Mouse (Mus musculus) ovary, postnatal 36 days (tissue): ENCODE data around the gene Adprhl2.
A peak's percentile ranks its signal among the peaks of the same experiment; 100 is the strongest.

Experiments used
- DNase-seq: peaks from one replicate; pipeline ENCODE4 v3.0.0; 2022; ENCODE audit warnings: low spot score, mixed read lengths

The Adprhl2 gene

GRCm38 (mm10) chr4:126306058-126306457, 15.4 kb downstream of the Adprhl2 start:
- no peak for DNase-seq

- no peak for DNase-seq
Measured at GRCm38 (mm10) chr4:126305428-126305827, 16.1 kb downstream of the Adprhl2 start.

GRCm38 (mm10) chr4:126303877-126304276, 17.6 kb downstream of the Adprhl2 start:
- DNase-seq: no peak

- DNase-seq: no peak
Measured at GRCm38 (mm10) chr4:126301584-126302309, 19.8 kb downstream of the Adprhl2 start.

GRCm38 (mm10) chr4:126300916-126301583, 20.5 kb downstream of the Adprhl2 start:
- DNase-seq: no peak

GRCm38 (mm10) chr4:126296617-126297101, 24.8 kb downstream of the Adprhl2 start:
- peak; percentile 74 for DNase-seq

GRCm38 (mm10) chr4:126295937-126296336, 25.6 kb downstream of the Adprhl2 start:
- DNase-seq: no peak

- no peak for DNase-seq
Measured at GRCm38 (mm10) chr4:126295152-126295551, 26.4 kb downstream of the Adprhl2 start.

- DNase-seq: no peak
Measured at GRCm38 (mm10) chr4:126291196-126291595, 30.3 kb downstream of the Adprhl2 start.

GRCm38 (mm10) chr4:126290314-126290713, 31.2 kb downstream of the Adprhl2 start:
- DNase-seq: no peak

- DNase-seq: no peak
Measured at GRCm38 (mm10) chr4:126288085-126288666, 33.3 kb downstream of the Adprhl2 start.

GRCm38 (mm10) chr4:126287302-126287995, 34.1 kb downstream of the Adprhl2 start:
- DNase-seq: no peak

GRCm38 (mm10) chr4:126286492-126286891, 35.0 kb downstream of the Adprhl2 start, which contains the start of gene Col8a2:
TSS of gene Col8a2 (plus strand) at chr4:126286793.
- DNase-seq: peak; percentile 27

GRCm38 (mm10) chr4:126283582-126283981, 37.9 kb downstream of the Adprhl2 start:
- DNase-seq: no peak

- no peak for DNase-seq
Measured at GRCm38 (mm10) chr4:126281706-126282105, 39.8 kb downstream of the Adprhl2 start.

GRCm38 (mm10) chr4:126278961-126279360, 42.5 kb downstream of the Adprhl2 start:
- no peak for DNase-seq

- DNase-seq: no peak
Measured at GRCm38 (mm10) chr4:126278565-126278915, 43.0 kb downstream of the Adprhl2 start.

- peak; percentile 45 for DNase-seq
Measured at GRCm38 (mm10) chr4:126277906-126278564, 43.5 kb downstream of the Adprhl2 start.

- DNase-seq: peak; percentile 19
Measured at GRCm38 (mm10) chr4:126275681-126276131, 45.8 kb downstream of the Adprhl2 start.

GRCm38 (mm10) chr4:126275081-126275480, 46.4 kb downstream of the Adprhl2 start:
- DNase-seq: no peak

- DNase-seq: no peak
Measured at GRCm38 (mm10) chr4:126273753-126274152, 47.8 kb downstream of the Adprhl2 start.

GRCm38 (mm10) chr4:126269292-126269691, 52.2 kb downstream of the Adprhl2 start:
- DNase-seq: no peak
